Mouse (Mus musculus) heart, adult 2 months (tissue): ENCODE data around the gene Rgs3.

Experiments used
- CTCF ChIP-seq: fragments of 200-600 bp; IDR thresholded peaks from 2 replicates; pipeline ENCODE4 v1.8.1; 2022; ENCODE audit warnings: antibody characterized with exemption, mild to moderate bottlenecking, moderate library complexity
- POLR2A ChIP-seq: fragments of 200-500 bp; IDR thresholded peaks from 2 replicates; pipeline ENCODE4 v1.6.1; 2011; ENCODE audit warnings: mild to moderate bottlenecking, low read depth, low read length, control low read depth; ENCODE audit not compliant: insufficient read depth

DNA sequence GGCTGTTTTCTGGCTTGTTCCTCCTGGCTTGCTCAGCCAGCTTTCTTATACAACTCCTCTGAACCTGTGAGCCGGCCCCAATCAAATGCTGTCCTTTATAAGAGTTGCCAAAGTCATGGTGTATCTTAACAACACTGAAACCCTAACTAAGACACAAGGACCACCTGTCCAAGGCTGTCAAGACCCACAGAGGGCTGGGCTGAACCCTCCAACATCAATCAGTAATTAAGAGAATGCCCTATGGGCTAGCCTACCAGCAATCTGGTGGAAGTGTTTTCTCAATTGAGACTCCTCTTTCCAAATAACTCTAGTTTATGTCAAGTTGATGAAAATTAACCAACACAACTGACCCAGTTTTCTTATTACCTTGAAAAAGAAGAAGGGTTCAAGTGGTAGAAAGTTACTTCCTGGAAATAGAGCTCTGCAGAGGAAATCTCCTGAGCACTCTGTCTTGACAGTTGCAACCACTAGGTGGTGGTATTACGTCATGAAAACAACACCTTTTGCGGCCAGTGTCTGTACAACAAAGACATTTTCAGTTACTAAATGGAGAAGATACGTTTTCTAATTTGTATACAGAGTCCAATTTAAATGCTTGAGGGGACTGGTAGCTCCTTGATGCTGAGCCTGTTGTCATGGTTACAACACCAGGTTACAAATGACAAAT lies 1.4 kb downstream of the Rgs3 start:
- no peak for TF ChIP-seq POLR2A
- TF ChIP-seq CTCF: peak; percentile 92
